ENCODE assay signal across 29 mouse cellular contexts in the genomic region with DNA sequence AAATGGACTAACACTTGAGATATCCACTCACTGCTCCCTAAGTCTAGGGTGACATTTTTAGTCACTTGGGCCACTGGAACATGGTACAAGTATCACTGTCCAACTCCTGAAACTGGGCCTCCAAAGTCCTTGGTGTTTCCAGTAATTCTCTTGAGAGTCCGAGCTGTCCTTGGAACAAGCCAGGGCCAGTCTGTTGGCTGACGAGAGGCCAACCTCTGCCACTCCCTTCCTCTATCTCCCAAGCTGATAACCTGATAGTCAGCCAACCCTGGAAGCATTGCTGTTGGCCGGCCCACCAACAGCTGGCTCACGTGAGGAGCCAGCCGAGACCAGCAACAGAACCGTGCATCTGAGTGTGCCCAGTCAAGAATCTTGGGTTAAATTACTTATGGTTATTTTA. TPM values are rescaled to one million over a fixed set of nuclear protein-coding genes. Genes with fewer than 3 reads are reported as not detected.
DNase-seq lines count a peak whose midpoint lies in the region; ATAC-seq and TF ChIP-seq lines count a peak whose summit lies in the region.
"Had no signal": no experiment of that assay in that cellular context is flagged by ENCODE, and none has a peak within 500 bp of the region (broad histone marks: within the 10 kb centered on the region; RNA-seq: fewer than 3 reads in every experiment).

No protein-coding gene starts in this region.

- peak; percentile 38 for DNase-seq in adrenal gland, postnatal 10 days
- DNase-seq in adrenal gland, postnatal 4 days (ENCODE audit: low spot score in 2 of 2): no peak
- no peak for DNase-seq in frontal cortex, postnatal 14 days (ENCODE audit: low spot score in 2 of 2)
- DNase-seq in lung, postnatal 0 days (ENCODE audit: low spot score): no peak
- DNase-seq: cerebellum, adult 18-20 months; cerebellum, postnatal 10 days; gastrocnemius, postnatal 10 days; heart, postnatal 10 days; kidney, adult 9 months; kidney, postnatal 14 days; lung, embryonic 14.5 days; thymus, adult 18-20 months; thymus, postnatal 25 days had no signal

- peaks cover 14% of the 10 kb centered on the region for H3K4me1 ChIP-seq in intestine, embryonic 16.5 days (ENCODE audit: control insufficient read depth, insufficient read depth, low read length)
- peaks cover under 1% of the 10 kb centered on the region; the same call in 1 of the 2 replicates for H3K4me1 ChIP-seq in intestine, postnatal 0 days (replicated peaks; ENCODE audit: control insufficient read depth, insufficient read depth, low read length)
- peaks cover 11% of the 10 kb centered on the region; the same call in 1 of the 2 replicates for H3K4me1 ChIP-seq in lung, postnatal 0 days (ENCODE audit: insufficient read depth, low read depth, low read length)
- H3K4me1 ChIP-seq: forebrain, embryonic 15.5 days; midbrain, embryonic 12.5 days had no signal

- no peak overlapping the region for H3K4me3 ChIP-seq in intestine, embryonic 16.5 days (ENCODE audit: low read length)
- no peak overlapping the region for H3K4me3 ChIP-seq in intestine, postnatal 0 days (ENCODE audit: low read depth, low read length)
- no peak overlapping the region for H3K4me3 ChIP-seq in lung, postnatal 0 days (ENCODE audit: low read depth, low read length)
- H3K4me3 ChIP-seq: embryonic facial prominence, embryonic 13.5 days; forebrain, embryonic 10.5 days; forebrain, embryonic 15.5 days; heart, embryonic 12.5 days; limb, embryonic 12.5 days; liver, embryonic 15.5 days; midbrain, embryonic 12.5 days; myocyte; neural tube, embryonic 12.5 days; stomach, embryonic 15.5 days had no signal

- ATAC-seq in intestine, embryonic 16.5 days: peak; percentile 54; the same call in 1 of the 2 replicates
- no peak for ATAC-seq in intestine, postnatal 0 days
- ATAC-seq in megakaryocyte progenitor cell, adult 5-6 weeks (replicated peaks; ENCODE audit: poor library complexity): peak; percentile 21; the same call in 1 of the 2 replicates
- no peak for ATAC-seq in lung, postnatal 0 days
- ATAC-seq: forebrain, embryonic 15.5 days; hindbrain, embryonic 16.5 days; Patski had no signal

- no peak overlapping the region for H3K9ac ChIP-seq in intestine, embryonic 16.5 days (ENCODE audit: low read depth, low read length)
- H3K9ac ChIP-seq in intestine, postnatal 0 days (ENCODE audit: low read depth, low read length): no peak overlapping the region
- H3K9ac ChIP-seq in lung, postnatal 0 days (replicated peaks; ENCODE audit: low read depth): no peak overlapping the region
- H3K9ac ChIP-seq: embryonic facial prominence, embryonic 13.5 days; forebrain, embryonic 15.5 days; heart, embryonic 12.5 days; limb, embryonic 12.5 days; liver, embryonic 15.5 days; lung, embryonic 14.5 days; midbrain, embryonic 12.5 days; neural tube, embryonic 12.5 days; stomach, embryonic 15.5 days had no signal

- no peak overlapping the region for H3K27ac ChIP-seq in intestine, embryonic 16.5 days (ENCODE audit: low read length)
- H3K27ac ChIP-seq in intestine, postnatal 0 days (ENCODE audit: low read depth, low read length): no peak overlapping the region
- H3K27ac ChIP-seq in lung, postnatal 0 days (ENCODE audit: low read length): no peak overlapping the region
- H3K27ac ChIP-seq: embryonic facial prominence, embryonic 13.5 days; forebrain, embryonic 10.5 days; forebrain, embryonic 15.5 days; limb, embryonic 12.5 days; liver, embryonic 15.5 days; midbrain, embryonic 12.5 days; neural tube, embryonic 12.5 days; stomach, embryonic 15.5 days had no signal

- H3K9me3 ChIP-seq in intestine, embryonic 16.5 days (ENCODE audit: control insufficient read depth, low read length): no peaks in the 10 kb centered on the region
- H3K9me3 ChIP-seq in intestine, postnatal 0 days (ENCODE audit: control insufficient read depth): no peaks in the 10 kb centered on the region
- no peaks in the 10 kb centered on the region for H3K9me3 ChIP-seq in lung, postnatal 0 days (ENCODE audit: low read length)
- H3K9me3 ChIP-seq: embryonic facial prominence, embryonic 13.5 days; forebrain, embryonic 10.5 days; forebrain, embryonic 15.5 days; heart, embryonic 12.5 days; limb, embryonic 12.5 days; liver, embryonic 15.5 days; midbrain, embryonic 12.5 days; neural tube, embryonic 12.5 days; stomach, embryonic 15.5 days had no signal

- no peak for TF ChIP-seq CTCF in intestine, postnatal 0 days (IDR thresholded peaks at IDR 0.05; ENCODE audit: low read depth)
- no peak for TF ChIP-seq CTCF in lung, postnatal 0 days (IDR thresholded peaks at IDR 0.05)

- no peak for TF ChIP-seq EP300 in lung, postnatal 0 days (IDR thresholded peaks at IDR 0.05)

- no peaks in the 10 kb centered on the region for H3K36me3 ChIP-seq in intestine, embryonic 16.5 days (ENCODE audit: control insufficient read depth, insufficient read depth, low read length)
- H3K36me3 ChIP-seq in intestine, postnatal 0 days (ENCODE audit: control insufficient read depth, insufficient read depth): no peaks in the 10 kb centered on the region
- H3K36me3 ChIP-seq in lung, postnatal 0 days (ENCODE audit: insufficient read depth, low read length): no peaks in the 10 kb centered on the region
- H3K36me3 ChIP-seq: embryonic facial prominence, embryonic 13.5 days; forebrain, embryonic 10.5 days; forebrain, embryonic 15.5 days; liver, embryonic 15.5 days; midbrain, embryonic 12.5 days; neural tube, embryonic 12.5 days; stomach, embryonic 15.5 days had no signal

- no peaks in the 10 kb centered on the region for H3K27me3 ChIP-seq in intestine, embryonic 16.5 days (replicated peaks; ENCODE audit: control insufficient read depth, insufficient read depth, low read length)
- no peaks in the 10 kb centered on the region for H3K27me3 ChIP-seq in intestine, postnatal 0 days (replicated peaks; ENCODE audit: control insufficient read depth, insufficient read depth, low read length)
- no peaks in the 10 kb centered on the region for H3K27me3 ChIP-seq in lung, postnatal 0 days (replicated peaks; ENCODE audit: insufficient read depth, low read length)
- H3K27me3 ChIP-seq: embryonic facial prominence, embryonic 13.5 days; forebrain, embryonic 15.5 days; heart, embryonic 12.5 days; limb, embryonic 12.5 days; liver, embryonic 15.5 days; midbrain, embryonic 12.5 days; neural tube, embryonic 12.5 days; Patski; stomach, embryonic 15.5 days had no signal

- no peak overlapping the region for H3K4me2 ChIP-seq in intestine, embryonic 16.5 days (ENCODE audit: low read depth, low read length)
- no peak overlapping the region for H3K4me2 ChIP-seq in intestine, postnatal 0 days (replicated peaks; ENCODE audit: low read depth)
- H3K4me2 ChIP-seq in lung, postnatal 0 days (replicated peaks; ENCODE audit: low read depth, low read length): no peak overlapping the region
- H3K4me2 ChIP-seq: embryonic facial prominence, embryonic 13.5 days; forebrain, embryonic 15.5 days; heart, embryonic 12.5 days; limb, embryonic 12.5 days; liver, embryonic 15.5 days; lung, embryonic 14.5 days; midbrain, embryonic 12.5 days; neural tube, embryonic 12.5 days; stomach, embryonic 15.5 days had no signal

- WGBS in intestine, embryonic 16.5 days: 59% methylated on average over 6 of the region's 6 CpGs
- 47% methylated on average over 6 of the region's 6 CpGs for WGBS in intestine, postnatal 0 days
- WGBS in lung, postnatal 0 days: 60% methylated on average over 6 of the region's 6 CpGs

RNA-seq across cellular contexts. Expression of a gene that starts 35.0 kb away (rescaled TPM):
- total RNA-seq in adrenal gland, postnatal 10 days (2021): 10 to 100 TPM; 42.8 to 46.2 TPM
- 10 to 100 TPM; 71.3 to 78.3 TPM for total RNA-seq in adrenal gland, postnatal 4 days (2021)
- 13.4 and 13.9 TPM in 2 replicates for polyA plus RNA-seq in intestine, embryonic 16.5 days (2015; fragmentation: Nextera tagmentation; extraction: Ambion mirVana)
- polyA plus RNA-seq in intestine, postnatal 0 days (2015; fragmentation: Nextera tagmentation; extraction: Ambion mirVana): 9.9 and 10.0 TPM in 2 replicates
- total RNA-seq in megakaryocyte progenitor cell, adult 5-6 weeks (2015): 9.3 and 11.2 TPM in 2 replicates
- 2.2 and 2.9 TPM in 2 replicates for total RNA-seq in megakaryocyte progenitor cell, adult 5-6 weeks (2017)
- polyA plus RNA-seq in lung, postnatal 0 days (2015; fragmentation: Nextera tagmentation; extraction: Ambion mirVana): 23.6 and 23.8 TPM in 2 replicates
- total RNA-seq: MEL had no signal

Comparison
In these comparisons a context has a peak if more than half of its experiments do, and no peak if none do; other contexts are left out.
1. ATAC-seq: peak in intestine, embryonic 16.5 days (single experiment) and megakaryocyte progenitor cell, adult 5-6 weeks (single experiment); none in intestine, postnatal 0 days (single experiment) and lung, postnatal 0 days (single experiment).